Mouse (Mus musculus): ENCODE results near the gene Cdca3.
A peak's percentile ranks its signal among the peaks of the same experiment; 100 is the strongest.

Gene Cdca3

DNA sequence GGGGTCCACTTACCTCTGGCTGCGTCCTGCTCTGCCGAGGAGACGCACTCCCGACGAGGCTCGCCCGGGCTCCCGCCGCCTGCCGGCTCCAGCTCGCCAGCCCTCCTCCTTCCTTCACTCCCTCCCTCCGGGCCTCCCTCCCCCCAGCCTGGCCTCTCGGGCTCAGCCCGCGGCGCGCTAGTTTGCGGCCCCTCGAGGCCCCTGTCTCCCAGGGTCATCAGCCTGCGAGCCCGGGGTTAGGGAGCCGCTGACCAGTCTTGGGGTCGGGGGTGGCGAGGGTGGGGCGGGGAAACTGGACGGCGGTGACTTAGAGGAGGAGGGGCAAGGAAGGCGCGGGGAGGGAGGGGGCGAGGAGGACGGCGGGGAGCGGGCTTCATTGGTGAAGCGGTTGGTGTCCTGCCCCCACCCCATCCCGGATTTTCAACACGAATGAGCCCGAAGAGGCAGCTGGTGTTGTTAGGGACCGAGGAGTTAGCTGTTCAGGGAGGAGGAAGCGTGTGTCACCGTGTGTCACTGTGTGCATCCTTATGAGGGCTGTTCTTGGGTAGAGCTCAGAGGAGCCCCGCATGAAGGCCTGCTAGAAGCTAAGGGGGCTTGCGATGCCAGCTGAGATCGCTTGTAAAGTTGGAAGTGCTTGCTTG lies 34.4 kb downstream of the Cdca3 start, which contains the start of gene Gpr162:
Gene Gpr162 (minus strand): TSS at position 326 of the 641 bp plus-strand sequence.
- peak; percentile 66 for DNase-seq (ENCODE audit: low read depth, low spot score)

DNA sequence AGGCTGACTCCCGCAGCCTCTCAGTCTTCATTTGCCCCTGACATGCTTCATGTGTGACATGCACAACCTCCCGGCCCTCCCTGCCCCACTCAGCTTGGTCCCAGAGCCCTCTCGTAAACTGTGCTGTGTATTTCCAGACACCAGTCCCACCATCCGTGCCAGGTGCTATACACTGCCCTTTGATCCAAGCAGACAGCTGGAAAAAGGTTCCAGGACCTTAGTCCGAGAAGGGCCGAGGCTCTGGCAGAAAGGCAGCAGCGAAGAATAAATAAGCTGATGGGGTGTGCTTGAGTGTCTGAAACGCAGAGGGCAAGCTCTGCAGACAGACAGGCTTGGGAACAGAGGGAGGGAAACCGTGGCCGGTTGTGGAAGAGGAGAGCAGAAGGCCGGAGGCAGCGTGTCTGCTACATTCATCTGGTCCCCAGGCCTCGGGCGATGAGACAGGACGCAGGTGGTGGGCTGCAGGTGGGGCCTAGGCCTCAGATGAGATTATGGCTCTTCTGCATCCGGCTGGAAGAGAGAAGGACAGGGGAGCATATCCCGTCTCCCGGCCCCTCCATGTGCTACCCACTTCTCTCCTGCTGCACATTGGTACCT lies 36.5 kb downstream of the Cdca3 start:
- DNase-seq (ENCODE audit: low read depth, low spot score): no peak

DNA sequence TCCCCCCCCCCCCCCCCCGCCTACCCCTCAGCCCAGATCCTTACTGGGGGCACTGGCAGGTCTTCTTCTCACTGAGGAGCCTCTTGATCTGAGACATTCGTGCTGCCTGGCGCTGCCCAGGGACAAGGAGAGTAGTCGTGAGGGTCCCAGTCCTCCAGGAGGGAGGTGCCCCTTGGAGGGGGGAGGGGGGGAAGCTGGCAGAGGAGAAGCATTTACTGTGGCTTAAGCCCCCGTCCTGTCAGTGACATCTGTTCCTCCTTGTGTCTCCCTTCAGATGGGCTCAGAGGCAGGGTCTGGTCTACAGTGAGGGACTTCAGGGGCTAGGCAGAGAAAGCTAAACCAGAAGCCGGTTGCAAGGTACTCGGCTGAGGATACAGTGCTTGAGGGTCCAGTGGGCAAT lies 37.2 kb downstream of the Cdca3 start:
- no peak for DNase-seq (ENCODE audit: low read depth, low spot score)

DNA sequence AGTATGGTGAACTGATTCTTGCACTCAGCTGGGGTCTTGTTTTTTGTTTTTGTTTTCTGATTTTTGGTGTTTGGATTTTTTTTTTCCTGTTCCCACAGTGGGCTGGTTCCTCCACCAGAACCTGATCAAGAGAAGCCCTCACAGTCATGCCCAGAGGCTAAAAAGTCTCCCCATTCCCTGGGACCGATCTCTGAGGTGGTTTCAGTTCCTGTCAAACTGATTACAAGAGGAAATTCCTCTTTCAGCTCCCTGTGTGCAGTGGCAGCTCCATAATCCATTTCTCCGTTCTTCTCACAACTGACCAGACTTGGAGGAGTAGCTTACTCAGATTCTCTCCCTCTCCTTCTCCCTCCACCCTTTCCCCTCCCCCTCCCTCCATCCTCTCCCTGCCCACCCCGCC lies 45.0 kb downstream of the Cdca3 start:
- no peak for DNase-seq (ENCODE audit: low read depth, low spot score)

DNA sequence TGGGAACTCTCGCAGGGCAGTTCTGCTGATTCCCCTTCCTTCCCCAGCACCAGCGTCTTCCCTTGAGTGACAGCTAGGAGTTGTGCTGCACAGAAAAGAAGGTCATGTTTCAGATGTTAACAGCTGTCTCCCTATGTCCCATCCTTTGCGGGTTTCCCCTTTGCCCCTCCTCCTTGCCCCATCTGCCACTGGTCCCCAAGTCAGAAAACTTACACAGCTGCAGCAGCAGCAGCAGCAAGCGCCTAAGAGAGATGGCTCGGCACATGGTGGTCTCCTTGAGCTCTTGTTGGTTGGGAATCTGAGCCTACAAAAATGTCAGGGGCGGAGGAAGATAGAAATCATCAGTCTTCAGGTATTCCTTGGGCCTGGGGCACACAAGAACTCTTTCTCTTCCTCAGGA lies 50.0 kb downstream of the Cdca3 start:
- no peak for DNase-seq (ENCODE audit: low read depth, low spot score)

DNA sequence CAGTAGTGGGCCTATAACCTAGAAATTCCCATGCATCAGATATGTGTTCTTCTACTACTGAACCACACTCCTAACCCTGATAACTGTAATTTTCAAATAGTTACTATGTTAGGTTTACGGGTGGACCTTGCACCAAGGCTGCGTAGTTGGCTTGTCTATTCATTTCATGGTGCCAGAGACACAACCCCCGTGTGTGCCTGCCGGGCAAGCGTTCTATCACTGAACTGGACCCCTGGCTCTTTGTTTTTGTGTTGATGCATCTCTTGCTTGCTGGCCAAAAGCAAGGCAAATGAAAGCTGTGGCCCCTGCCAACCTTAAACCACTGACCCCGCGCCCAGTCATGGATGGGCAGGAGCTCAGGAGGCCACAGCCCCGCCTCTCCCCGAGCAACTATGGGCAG lies 52.5 kb downstream of the Cdca3 start:
- no peak for DNase-seq (ENCODE audit: low read depth, low spot score)

Data from CD4-positive helper T cell, adult 2 months (primary cell).